Mouse (Mus musculus): ENCODE data around the gene Gpr107. TPM values are rescaled to one million over a fixed set of nuclear protein-coding genes. Genes with fewer than 3 reads are reported as not detected.

The Gpr107 gene
- polyA plus RNA-seq, 1 experiment from 2014 or later = 38.4 TPM

DNA sequence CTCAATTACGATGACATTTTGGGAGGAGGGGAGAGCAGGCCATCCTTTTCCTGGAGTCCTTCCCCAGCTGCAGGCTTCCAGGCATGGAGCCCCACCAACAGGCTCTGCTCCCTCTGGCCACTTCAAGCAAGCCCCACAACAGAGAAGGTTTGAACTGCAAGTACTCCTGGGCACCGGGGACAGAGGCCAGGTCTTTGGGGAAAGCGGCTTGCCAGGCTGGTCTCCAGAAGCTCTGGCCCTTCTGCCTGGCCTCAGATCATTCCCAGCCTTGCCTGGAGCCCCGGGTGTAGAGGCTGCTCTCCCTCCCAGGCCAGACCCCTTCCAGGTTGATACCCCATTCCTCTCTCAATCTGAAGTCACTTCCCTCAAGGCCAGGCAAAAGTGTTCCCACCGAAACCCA is 92.9 kb downstream of the Gpr107 start:
- ATAC-seq (ENCODE audit: low FRiP score, low read depth) = 0 out of 2 replicates have a peak, but pooled peaks have one; percentile 7
- WGBS = 16% methylated on average over 5 of the region's 5 CpGs
- Histone ChIP-seq H3K4me1 (peaks cover 40% of the 10 kb centered on the region), H3K4me2 (replicated peaks) (peak overlapping the region; percentile 83), H3K36me3 (peaks cover 12% of the 10 kb centered on the region; the same call in 1 of the 2 replicates), H3K9ac (peak overlapping the region; percentile 93), H3K9me3 (no peaks in the 10 kb centered on the region), H3K4me3 (peak overlapping the region; percentile 90), H3K27me3 (replicated peaks) (peaks cover 17% of the 10 kb centered on the region), H3K27ac (peak overlapping the region; percentile 81; the same call in 1 of the 2 replicates)

GRCm38 (mm10) chr2:31245491-31246141 is 93.5 kb downstream of the Gpr107 start, which contains the start of gene Ncs1:
Gene Ncs1, plus strand, starts transcription at chr2:31245823.
- H3K4me3 ChIP-seq = peak within 1 kb of the TSS; percentile 90
- H3K9ac ChIP-seq = peak within 1 kb of the TSS; percentile 93
- peak; percentile 73 for ATAC-seq (ENCODE audit: low FRiP score, low read depth)
- WGBS = under 1% methylated on average over 72 of the region's 89 CpGs
- peak within 1 kb of the TSS; percentile 83 for H3K4me2 ChIP-seq (replicated peaks)
- H3K27me3 ChIP-seq (replicated peaks) = peaks cover 12% of the 10 kb centered on the region
- peaks cover 14% of the 10 kb centered on the region; the same call in 1 of the 2 replicates for H3K36me3 ChIP-seq
- H3K9me3 ChIP-seq = no peaks in the 10 kb centered on the region
- peaks cover 43% of the 10 kb centered on the region for H3K4me1 ChIP-seq
- peak within 1 kb of the TSS; percentile 81 for H3K27ac ChIP-seq

GRCm38 (mm10) chr2:31246251-31246971 is 94.3 kb downstream of the Gpr107 start:
- peaks cover 8% of the 10 kb centered on the region for H3K27me3 ChIP-seq (replicated peaks)
- no peaks in the 10 kb centered on the region for H3K9me3 ChIP-seq
- peak overlapping the region; percentile 93 for H3K9ac ChIP-seq
- H3K4me1 ChIP-seq = peaks cover 43% of the 10 kb centered on the region
- peak overlapping the region; percentile 90 for H3K4me3 ChIP-seq
- ATAC-seq (ENCODE audit: low FRiP score, low read depth) = peak; percentile 74
- WGBS = 2% methylated on average over 41 of the region's 41 CpGs
- H3K27ac ChIP-seq = peak overlapping the region; percentile 81
- H3K4me2 ChIP-seq (replicated peaks) = peak overlapping the region; percentile 83
- H3K36me3 ChIP-seq = peaks cover 17% of the 10 kb centered on the region; the same call in 1 of the 2 replicates

GRCm38 (mm10) chr2:31248856-31249255 is 96.7 kb downstream of the Gpr107 start:
- H3K9ac ChIP-seq = no peak overlapping the region

DNA sequence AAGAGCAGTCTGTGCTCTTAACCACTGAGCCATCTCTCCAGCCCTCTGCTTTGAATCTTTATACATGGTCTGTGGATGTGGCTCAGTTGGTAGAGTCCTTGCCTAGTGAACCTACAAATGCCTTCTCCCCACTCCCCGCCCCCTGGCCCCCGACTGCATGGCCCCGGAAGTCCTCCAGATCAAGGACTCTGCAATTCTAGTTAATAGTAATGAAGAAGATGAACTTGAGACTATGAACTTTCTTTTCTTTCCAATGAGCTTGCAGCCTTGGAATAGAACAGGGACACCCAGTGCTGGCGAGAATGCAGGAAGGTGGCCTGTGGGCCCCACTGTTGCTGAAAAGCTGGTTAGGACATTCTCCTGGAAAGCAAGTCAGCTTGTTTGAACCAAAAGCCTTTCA is 100.1 kb downstream of the Gpr107 start:
- Histone ChIP-seq H3K9me3 (no peaks in the 10 kb centered on the region), H3K4me3 (no peak overlapping the region), H3K27ac (no peak overlapping the region), H3K4me1 (peaks cover 49% of the 10 kb centered on the region), H3K4me2 (replicated peaks) (no peak overlapping the region), H3K27me3 (replicated peaks) (no peaks in the 10 kb centered on the region), H3K9ac (no peak overlapping the region), H3K36me3 (peaks cover 16% of the 10 kb centered on the region; the same call in 1 of the 2 replicates)
- ATAC-seq (ENCODE audit: low FRiP score, low read depth) = no peak
- WGBS = 97% methylated on average over 4 of the region's 4 CpGs

More at GRCm38 (mm10) chr2:31248856-31249255, 96.7 kb downstream of the Gpr107 start:
- ATAC-seq (ENCODE audit: low FRiP score, low read depth) = no peak
- Histone ChIP-seq H3K4me2 (replicated peaks) (no peak overlapping the region), H3K27ac (no peak overlapping the region), H3K4me1 (peaks cover 43% of the 10 kb centered on the region), H3K4me3 (no peak overlapping the region), H3K27me3 (replicated peaks) (no peaks in the 10 kb centered on the region), H3K36me3 (peaks cover 17% of the 10 kb centered on the region; the same call in 1 of the 2 replicates), H3K9me3 (no peaks in the 10 kb centered on the region)
- 85% methylated on average over 6 of the region's 6 CpGs for whole genome bisulfite sequencing

DNA sequence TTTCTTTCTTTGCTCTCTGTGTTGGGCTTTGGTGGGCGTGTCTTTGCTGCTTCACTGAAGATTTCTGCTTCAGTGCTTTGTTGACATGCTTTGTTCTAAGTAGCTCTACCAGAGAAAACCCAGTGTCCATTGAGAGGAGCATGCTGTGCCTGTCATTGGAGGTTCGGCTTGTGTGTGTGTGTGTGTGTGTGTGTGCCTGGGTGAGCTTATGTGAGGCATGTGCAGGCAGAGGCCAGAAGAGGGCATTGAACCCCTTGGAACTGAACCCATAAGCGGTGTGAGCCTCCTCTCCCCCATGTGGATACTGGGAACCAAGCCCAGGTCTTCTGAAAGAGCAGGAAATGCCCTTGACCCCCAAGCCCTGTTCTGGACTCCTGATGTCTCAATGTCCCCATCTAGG is 101.3 kb downstream of the Gpr107 start:
- Histone ChIP-seq H3K4me2 (replicated peaks) (no peak overlapping the region), H3K4me3 (no peak overlapping the region), H3K9me3 (no peaks in the 10 kb centered on the region), H3K27me3 (replicated peaks) (no peaks in the 10 kb centered on the region), H3K9ac (no peak overlapping the region), H3K4me1 (peaks cover 44% of the 10 kb centered on the region), H3K36me3 (peaks cover 11% of the 10 kb centered on the region; the same call in 1 of the 2 replicates), H3K27ac (no peak overlapping the region)
- 47% methylated on average over 3 of the region's 3 CpGs for WGBS
- ATAC-seq (ENCODE audit: low FRiP score, low read depth) = no peak

DNA sequence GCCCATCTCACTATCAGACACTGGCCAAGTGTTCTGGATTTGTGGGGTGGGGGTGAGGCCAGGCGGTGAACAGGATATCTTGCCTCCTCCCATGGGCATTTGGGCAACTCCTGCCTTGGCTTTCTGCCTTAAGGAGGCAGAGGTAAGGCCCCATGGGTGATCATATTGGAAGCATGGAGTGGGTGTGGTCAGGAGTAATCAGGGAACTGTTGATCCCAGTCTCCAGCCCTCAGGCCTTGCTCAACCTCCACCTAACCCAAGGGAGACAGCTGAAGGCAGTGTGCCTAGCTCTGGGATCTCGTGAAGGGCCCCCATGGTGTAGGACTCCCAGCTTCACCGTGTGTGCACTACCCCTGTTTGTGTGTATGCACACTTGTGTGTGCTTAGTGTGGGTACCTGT is 102.7 kb downstream of the Gpr107 start:
- Histone ChIP-seq H3K36me3 (peaks cover 6% of the 10 kb centered on the region; the same call in 1 of the 2 replicates), H3K27ac (no peak overlapping the region), H3K4me2 (replicated peaks) (no peak overlapping the region), H3K4me1 (peaks cover 51% of the 10 kb centered on the region), H3K4me3 (no peak overlapping the region), H3K27me3 (replicated peaks) (no peaks in the 10 kb centered on the region), H3K9me3 (no peaks in the 10 kb centered on the region), H3K9ac (no peak overlapping the region)
- no peak for ATAC-seq (ENCODE audit: low FRiP score, low read depth)
- 91% methylated on average over 3 of the region's 3 CpGs for WGBS

DNA sequence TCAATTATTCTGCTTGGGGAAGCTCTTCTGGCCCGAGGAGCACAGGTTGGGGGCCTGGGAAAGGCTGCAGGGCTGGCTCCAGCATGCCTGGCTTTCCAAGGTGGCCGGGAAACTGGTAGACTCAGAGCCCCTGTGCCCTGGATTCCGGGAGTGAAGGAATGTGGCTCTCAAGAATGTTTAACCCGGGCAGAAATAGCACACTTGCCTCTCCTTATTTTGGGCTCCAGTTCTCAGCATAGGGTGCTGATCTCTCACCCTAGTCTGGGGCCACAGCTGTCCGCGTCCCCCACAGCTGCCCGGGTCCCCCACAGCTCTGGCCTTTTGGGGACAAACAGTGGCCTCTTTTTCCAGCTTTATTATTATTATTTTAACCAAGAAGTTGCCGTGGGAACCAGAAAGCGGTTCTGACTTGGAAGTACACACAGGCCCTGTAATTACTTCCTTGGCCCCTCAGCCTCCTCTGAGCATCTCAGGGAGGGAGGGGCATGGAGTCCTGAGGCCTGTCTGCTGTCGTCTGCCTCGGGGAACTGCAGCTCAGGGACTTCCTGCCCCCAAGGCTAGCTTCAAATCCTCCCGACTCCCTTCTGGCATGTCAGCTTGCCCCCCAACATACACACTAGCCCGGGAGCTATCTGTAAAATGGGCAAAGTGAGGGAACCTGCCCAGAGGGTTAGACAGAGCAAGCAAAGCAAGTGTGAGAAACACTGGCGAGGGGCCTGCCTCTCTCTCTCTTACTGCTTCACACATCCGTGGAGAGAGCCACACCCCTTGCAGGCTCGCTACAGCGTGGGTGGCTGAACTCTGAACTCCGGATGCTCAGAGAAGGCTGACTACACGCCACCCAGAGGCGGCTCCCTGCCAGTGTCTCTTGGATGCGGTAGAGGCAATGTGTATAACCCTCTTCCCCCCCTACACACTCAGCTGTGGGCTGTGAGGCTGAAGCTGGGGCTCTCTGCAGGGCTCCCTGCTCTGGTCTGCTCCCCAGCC is 104.1 kb downstream of the Gpr107 start:
- H3K4me3 ChIP-seq = no peak overlapping the region
- ATAC-seq (ENCODE audit: low FRiP score, low read depth) = 0 out of 2 replicates have a peak, but pooled peaks have one; percentile 44
- no peaks in the 10 kb centered on the region for H3K27me3 ChIP-seq (replicated peaks)
- peaks cover 47% of the 10 kb centered on the region for H3K4me1 ChIP-seq
- 23% methylated on average over 21 of the region's 21 CpGs for WGBS
- H3K4me2 ChIP-seq (replicated peaks) = peak overlapping the region; percentile 24
- H3K9ac ChIP-seq = peak overlapping the region; percentile 6; the same call in 1 of the 2 replicates
- H3K27ac ChIP-seq = no peak overlapping the region
- 0 out of 2 replicates have a peak, but pooled peaks cover under 1% of the 10 kb centered on the region for H3K36me3 ChIP-seq
- H3K9me3 ChIP-seq = no peaks in the 10 kb centered on the region

DNA sequence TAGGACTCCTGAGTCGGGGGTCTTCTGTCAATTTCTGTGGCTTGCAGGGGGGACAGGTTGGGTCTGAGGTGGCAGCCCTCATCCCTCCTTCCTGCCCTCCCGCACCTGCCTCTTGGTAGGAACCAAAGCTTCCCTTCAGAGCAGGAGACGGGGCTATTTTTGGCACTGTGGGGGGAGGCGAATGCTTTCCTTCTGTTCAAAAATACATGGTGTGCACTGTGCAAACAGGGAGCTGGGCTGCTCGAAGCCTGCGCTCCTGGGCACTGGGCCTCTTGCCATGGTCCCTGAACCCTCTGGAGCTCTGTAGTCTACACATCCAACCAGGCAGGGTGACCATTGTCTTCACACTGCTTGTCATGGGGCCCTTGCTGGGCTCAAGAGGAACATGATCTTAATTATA is 105.0 kb downstream of the Gpr107 start:
- Histone ChIP-seq H3K27me3 (replicated peaks) (no peaks in the 10 kb centered on the region), H3K9ac (no peak overlapping the region), H3K36me3 (no peaks in the 10 kb centered on the region), H3K27ac (no peak overlapping the region), H3K4me1 (peaks cover 47% of the 10 kb centered on the region), H3K4me2 (replicated peaks) (0 out of 2 replicates have a peak overlapping the region, but pooled peaks have one; percentile 7), H3K9me3 (no peaks in the 10 kb centered on the region), H3K4me3 (no peak overlapping the region)
- WGBS = 77% methylated on average over 6 of the region's 6 CpGs
- no peak for ATAC-seq (ENCODE audit: low FRiP score, low read depth)

DNA sequence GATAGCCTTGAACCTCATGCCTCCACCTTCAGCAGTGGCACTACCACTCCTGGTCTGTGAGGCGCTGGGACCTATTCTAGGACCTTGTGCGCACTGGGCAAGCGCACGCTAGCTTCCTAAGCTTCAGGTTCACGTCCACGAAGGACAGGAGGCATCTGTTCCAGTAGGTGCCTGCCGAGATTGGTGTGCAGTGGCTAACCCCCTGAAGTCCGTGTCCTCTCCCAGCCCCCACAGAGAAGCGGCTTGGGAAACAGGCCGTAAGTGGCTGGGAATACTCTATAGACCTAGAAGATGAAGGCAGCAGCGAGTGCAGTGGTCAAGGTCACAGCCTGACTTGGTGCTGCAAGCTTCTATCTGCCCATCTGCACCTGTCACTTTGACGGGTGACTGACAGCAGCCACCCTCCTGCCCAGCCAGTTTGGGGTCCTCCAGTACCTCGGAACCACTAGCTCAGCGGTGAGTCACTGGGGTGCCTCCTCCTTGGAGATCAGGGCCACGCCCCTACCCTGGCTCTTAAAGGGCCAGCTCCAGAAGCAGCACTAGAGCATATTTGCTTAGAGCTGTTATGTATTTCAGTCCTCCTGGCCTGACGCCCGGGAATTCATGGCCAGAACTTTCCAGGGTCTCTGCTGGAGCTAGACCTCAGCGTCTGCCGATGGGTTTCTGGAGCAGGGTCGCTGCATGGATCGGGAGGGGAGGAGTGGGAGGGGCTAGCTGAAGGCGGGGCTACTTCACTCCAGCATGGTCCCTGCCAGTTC is 106.7 kb downstream of the Gpr107 start:
- peaks cover 3% of the 10 kb centered on the region; the same call in 1 of the 2 replicates for H3K36me3 ChIP-seq
- H3K4me3 ChIP-seq = peak overlapping the region; percentile 41
- 11% methylated on average over 22 of the region's 22 CpGs for WGBS
- peak overlapping the region; percentile 38; the same call in 1 of the 2 replicates for H3K9ac ChIP-seq
- H3K27ac ChIP-seq = no peak overlapping the region
- 0 out of 2 replicates have a peak, but pooled peaks have one; percentile 31 for ATAC-seq (ENCODE audit: low FRiP score, low read depth)
- no peaks in the 10 kb centered on the region for H3K9me3 ChIP-seq
- peaks cover 61% of the 10 kb centered on the region for H3K4me1 ChIP-seq
- peak overlapping the region; percentile 75 for H3K4me2 ChIP-seq (replicated peaks)
- no peaks in the 10 kb centered on the region for H3K27me3 ChIP-seq (replicated peaks)

Measured in neural tube, embryonic 12.5 days (tissue).